Mouse (Mus musculus): ENCODE data around the gene Rhbdl1.
A peak's percentile ranks its signal among the peaks of the same experiment; 100 is the strongest.

GRCm38 (mm10) chr17:25786781-25787504 is 50.2 kb downstream of the Rhbdl1 start:
- TF ChIP-seq CTCF (IDR thresholded peaks at IDR 0.05; ENCODE audit: extremely low read depth, insufficient read depth, low read length) (no peak), POLR2A (IDR thresholded peaks at IDR 0.05; ENCODE audit: extremely low read depth, insufficient read depth, low read length) (0 out of 2 replicates have a peak, but pooled peaks have one; percentile 5)

Data from cortical plate, adult 2 months (tissue).